Mouse (Mus musculus): ENCODE data around the gene Cpe.
"Not testable (repeated sequence)": the region's sequence is repeated elsewhere in the genome, so short reads cannot be mapped to it uniquely, and the experiment has no call there.

Gene Cpe

GRCm38 (mm10) chr8:64672920-64673319, 19.9 kb downstream of the Cpe start:
- DNase-seq: no peak

- DNase-seq: no peak
These were observed 20.9 kb downstream of the Cpe start for GRCm38 (mm10) chr8:64671937-64672336.

GRCm38 (mm10) chr8:64666305-64666704, 26.5 kb downstream of the Cpe start:
- DNase-seq: not testable (repeated sequence)

GRCm38 (mm10) chr8:64665563-64665962, 27.3 kb downstream of the Cpe start:
- DNase-seq: no peak

- no peak for DNase-seq
These were observed 28.0 kb downstream of the Cpe start for GRCm38 (mm10) chr8:64664811-64665210.

- no peak for DNase-seq
These were observed 28.5 kb downstream of the Cpe start for GRCm38 (mm10) chr8:64664350-64664749.

- no peak for DNase-seq
These were observed 33.8 kb downstream of the Cpe start for GRCm38 (mm10) chr8:64659097-64659496.

GRCm38 (mm10) chr8:64657980-64658401, 34.9 kb downstream of the Cpe start:
- DNase-seq: no peak

GRCm38 (mm10) chr8:64657517-64657916, 35.3 kb downstream of the Cpe start:
- DNase-seq: no peak

GRCm38 (mm10) chr8:64655887-64656286, 37.0 kb downstream of the Cpe start:
- DNase-seq: no peak

GRCm38 (mm10) chr8:64655087-64655486, 37.8 kb downstream of the Cpe start:
- DNase-seq: no peak

- no peak for DNase-seq
These were observed 40.6 kb downstream of the Cpe start for GRCm38 (mm10) chr8:64652285-64652684.

GRCm38 (mm10) chr8:64648063-64648462, 44.8 kb downstream of the Cpe start:
- no peak for DNase-seq

- no peak for DNase-seq
These were observed 45.7 kb downstream of the Cpe start for GRCm38 (mm10) chr8:64647148-64647547.

- no peak for DNase-seq
These were observed 46.4 kb downstream of the Cpe start for GRCm38 (mm10) chr8:64646421-64646820.

GRCm38 (mm10) chr8:64644108-64645005, 48.5 kb downstream of the Cpe start:
- no peak for DNase-seq

GRCm38 (mm10) chr8:64643382-64643781, 49.5 kb downstream of the Cpe start:
- no peak for DNase-seq

- no peak for DNase-seq
These were observed 50.1 kb downstream of the Cpe start for GRCm38 (mm10) chr8:64642799-64643198.

GRCm38 (mm10) chr8:64640599-64640998, 52.3 kb downstream of the Cpe start:
- no peak for DNase-seq

GRCm38 (mm10) chr8:64639676-64640075, 53.2 kb downstream of the Cpe start:
- DNase-seq: no peak

- DNase-seq: no peak
These were observed 58.0 kb downstream of the Cpe start for GRCm38 (mm10) chr8:64634901-64635300.

GRCm38 (mm10) chr8:64634131-64634865, 58.6 kb downstream of the Cpe start:
- DNase-seq: no peak

- no peak for DNase-seq
These were observed 60.7 kb downstream of the Cpe start for GRCm38 (mm10) chr8:64632169-64632568.

- no peak for DNase-seq
These were observed 61.1 kb downstream of the Cpe start for GRCm38 (mm10) chr8:64631761-64632160.
